Mouse (Mus musculus) thymus, adult 2 months (tissue): ENCODE measurements around the gene Grin2c. TPM values are rescaled to one million over a fixed set of nuclear protein-coding genes. Genes with fewer than 3 reads are reported as not detected.

ENCODE experiments used
- DNase-seq: peaks from one replicate; pipeline ENCODE4 v3.0.0; 2021
- H3K27ac ChIP-seq: fragments of 200-500 bp; 2 replicates; pipeline ENCODE4 v1.5.1; 2012; ENCODE audit warnings: low read length, control low read depth; ENCODE audit not compliant: control insufficient read depth, insufficient read depth
- H3K27me3 ChIP-seq: fragments of 200-500 bp; 2 replicates; pipeline ENCODE4 v1.6.1; 2012; ENCODE audit warnings: mild to moderate bottlenecking, low read length, moderate library complexity, mixed read lengths; ENCODE audit not compliant: control insufficient read depth, insufficient read depth
- H3K36me3 ChIP-seq: fragments of 200-500 bp; 2 replicates; pipeline ENCODE4 v1.6.1; 2012; ENCODE audit warnings: mild to moderate bottlenecking, low read length, moderate library complexity; ENCODE audit not compliant: control insufficient read depth, insufficient read depth
- H3K4me1 ChIP-seq: fragments of 200-500 bp; replicated peaks from 2 replicates; pipeline ENCODE4 v1.6.1; 2012; ENCODE audit warnings: low read length; ENCODE audit not compliant: control insufficient read depth, insufficient read depth
- H3K4me3 ChIP-seq: fragments of 200-500 bp; 2 replicates; pipeline ENCODE4 v1.5.1; 2012; ENCODE audit warnings: mild to moderate bottlenecking, low read length, control low read depth, moderate library complexity; ENCODE audit not compliant: control insufficient read depth, insufficient read depth
- CTCF ChIP-seq: fragments of 200-500 bp; IDR thresholded peaks from 2 replicates; pipeline ENCODE4 v1.5.1; 2012; ENCODE audit warnings: mild to moderate bottlenecking, control low read depth, low read length, moderate library complexity, borderline replicate concordance; ENCODE audit not compliant: control insufficient read depth, poor library complexity, insufficient read depth; ENCODE audit errors: extremely low read depth
- POLR2A ChIP-seq: fragments of 200-500 bp; IDR thresholded peaks from 2 replicates; pipeline ENCODE4 v1.6.1; 2012; ENCODE audit warnings: mild to moderate bottlenecking, low read length, control low read depth, moderate library complexity; ENCODE audit not compliant: control insufficient read depth, poor library complexity, insufficient read depth; ENCODE audit errors: extremely low read depth
- WGBS: fragments of 180-500 bp; shearing (Covaris S2); methylation state at CpG from one replicate; pipeline ENCODE4 v1.1.7; 2018; 5-methylcytosine and 5-hydroxymethylcytosine counted together
- polyA plus RNA-seq: library from polyadenylated mRNA; depleted of rRNA; stranded (reverse); fragments of >200 nt; gene quantifications from 2 replicates; pipeline ENCODE4 v1.2.3, GENCODE M21; 2012

Gene Grin2c
- polyA plus RNA-seq, 1 experiment, result 7.1 TPM

DNA sequence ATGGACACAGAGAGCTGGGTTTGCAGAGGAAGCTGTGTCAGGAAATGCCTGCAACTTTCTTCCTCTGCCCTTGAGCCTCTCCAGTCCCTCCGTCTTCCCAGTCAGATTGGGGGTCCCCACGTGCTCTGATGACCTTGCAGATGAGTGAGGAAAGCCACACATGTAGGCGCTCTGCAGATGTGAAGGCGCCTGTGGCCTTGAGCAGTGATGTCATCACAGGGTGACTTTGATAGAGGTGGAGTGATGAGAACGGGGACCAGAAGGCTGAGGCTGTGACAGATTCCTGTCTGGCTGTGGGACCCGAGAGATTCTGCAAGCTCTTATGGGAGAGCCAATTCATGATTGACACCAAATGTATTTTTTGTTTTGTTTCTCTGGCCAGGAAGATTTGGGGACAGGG, 43.2 kb downstream of the Grin2c start:
- Histone ChIP-seq H3K4me3 (no peak overlapping the region), H3K4me1 (peaks cover 65% of the 10 kb centered on the region), H3K36me3 (no peaks in the 10 kb centered on the region), H3K27ac (no peak overlapping the region), H3K27me3 (no peaks in the 10 kb centered on the region)
- TF ChIP-seq POLR2A, result no peak
- no peak for TF ChIP-seq CTCF
- WGBS, result 12% methylated on average over 6 of the region's 6 CpGs
- DNase-seq, result no peak

- no peak for DNase-seq
- H3K4me3 ChIP-seq, result no peak overlapping the region
- H3K27me3 ChIP-seq, result no peaks in the 10 kb centered on the region
- H3K27ac ChIP-seq, result no peak overlapping the region
- TF ChIP-seq POLR2A, result no peak
- TF ChIP-seq CTCF, result peak; percentile 16; the same call in 1 of the 2 replicates
- H3K4me1 ChIP-seq, result peaks cover 61% of the 10 kb centered on the region
- 10% methylated on average over 11 of the region's 11 CpGs for WGBS
- no peaks in the 10 kb centered on the region for H3K36me3 ChIP-seq
Observed at GRCm38 (mm10) chr11:115223451-115223850, 43.6 kb downstream of the Grin2c start.

DNA sequence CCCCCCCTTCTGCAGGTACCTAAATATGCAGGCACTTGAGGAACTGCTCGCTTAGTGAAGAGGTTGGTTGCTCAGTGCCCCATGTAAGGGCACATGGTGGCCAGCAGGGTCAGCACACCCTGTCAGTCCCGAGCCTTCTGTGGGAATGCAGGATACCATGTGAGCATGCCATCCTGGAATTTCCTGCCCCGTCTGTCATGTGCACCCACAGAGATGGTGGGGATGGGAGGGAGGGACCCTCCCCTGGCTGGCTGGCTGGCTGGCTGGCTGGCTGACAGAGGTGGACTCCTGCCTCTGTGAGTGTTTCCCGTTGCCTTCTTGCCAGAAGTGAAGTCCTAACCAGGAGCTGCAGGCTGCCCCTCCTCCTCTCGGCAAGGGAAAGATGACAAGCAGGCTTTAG, 44.5 kb downstream of the Grin2c start:
- Histone ChIP-seq H3K4me3 (no peak overlapping the region), H3K4me1 (peaks cover 52% of the 10 kb centered on the region), H3K36me3 (no peaks in the 10 kb centered on the region), H3K27me3 (no peaks in the 10 kb centered on the region), H3K27ac (no peak overlapping the region)
- TF ChIP-seq CTCF, result no peak
- 50% methylated on average over 5 of the region's 5 CpGs for WGBS
- no peak for DNase-seq

GRCm38 (mm10) chr11:115222077-115222476, 45.0 kb downstream of the Grin2c start:
- no peaks in the 10 kb centered on the region for H3K36me3 ChIP-seq
- no peaks in the 10 kb centered on the region for H3K27me3 ChIP-seq
- no peak overlapping the region for H3K4me3 ChIP-seq
- H3K4me1 ChIP-seq, result peaks cover 48% of the 10 kb centered on the region
- TF ChIP-seq CTCF, result no peak
- no peak for TF ChIP-seq POLR2A
- WGBS, result 92% methylated on average over 12 of the region's 12 CpGs
- DNase-seq, result no peak
- H3K27ac ChIP-seq, result no peak overlapping the region

GRCm38 (mm10) chr11:115219685-115220084, 47.4 kb downstream of the Grin2c start:
- no peaks in the 10 kb centered on the region for H3K36me3 ChIP-seq
- TF ChIP-seq POLR2A (no peak), CTCF (no peak)
- peaks cover 24% of the 10 kb centered on the region for H3K4me1 ChIP-seq
- H3K27me3 ChIP-seq, result no peaks in the 10 kb centered on the region
- no peak for DNase-seq
- no peak overlapping the region for H3K4me3 ChIP-seq
- WGBS, result 90% methylated on average over 10 of the region's 10 CpGs
- no peak overlapping the region for H3K27ac ChIP-seq

DNA sequence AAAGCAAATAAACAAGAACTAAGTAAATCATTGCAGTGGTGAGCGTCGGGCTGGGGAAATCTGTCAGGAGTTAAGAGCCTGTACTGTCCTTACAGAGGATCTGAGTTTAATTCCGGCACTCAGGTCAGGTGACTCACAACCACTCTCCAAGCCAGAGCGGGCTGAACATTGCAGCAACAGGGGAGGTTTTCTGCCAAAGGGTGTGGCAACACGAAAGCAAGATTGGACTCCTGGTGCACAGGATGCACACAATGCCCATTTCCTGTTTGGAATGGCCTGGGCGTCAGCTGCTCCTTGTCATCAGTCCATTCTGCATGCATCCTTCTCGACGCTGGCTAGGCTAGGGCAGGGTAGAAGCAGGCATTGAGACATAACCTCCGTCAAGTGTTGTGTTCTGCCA, 47.8 kb downstream of the Grin2c start:
- TF ChIP-seq POLR2A (no peak), CTCF (no peak)
- Histone ChIP-seq H3K4me1 (peaks cover 20% of the 10 kb centered on the region), H3K27ac (no peak overlapping the region), H3K36me3 (no peaks in the 10 kb centered on the region), H3K27me3 (no peaks in the 10 kb centered on the region), H3K4me3 (no peak overlapping the region)
- 92% methylated on average over 9 of the region's 9 CpGs for WGBS
- no peak for DNase-seq

- 47% methylated on average over 18 of the region's 18 CpGs for WGBS
- DNase-seq, result no peak
- Histone ChIP-seq H3K4me1 (peaks cover 4% of the 10 kb centered on the region), H3K4me3 (no peak overlapping the region), H3K27ac (no peak overlapping the region), H3K27me3 (no peaks in the 10 kb centered on the region), H3K36me3 (no peaks in the 10 kb centered on the region)
- no peak for TF ChIP-seq POLR2A
- no peak for TF ChIP-seq CTCF
Observed at GRCm38 (mm10) chr11:115217439-115218410, 49.3 kb downstream of the Grin2c start.
